ENCODE assay signal across 14 mouse cellular contexts in the genomic region with DNA sequence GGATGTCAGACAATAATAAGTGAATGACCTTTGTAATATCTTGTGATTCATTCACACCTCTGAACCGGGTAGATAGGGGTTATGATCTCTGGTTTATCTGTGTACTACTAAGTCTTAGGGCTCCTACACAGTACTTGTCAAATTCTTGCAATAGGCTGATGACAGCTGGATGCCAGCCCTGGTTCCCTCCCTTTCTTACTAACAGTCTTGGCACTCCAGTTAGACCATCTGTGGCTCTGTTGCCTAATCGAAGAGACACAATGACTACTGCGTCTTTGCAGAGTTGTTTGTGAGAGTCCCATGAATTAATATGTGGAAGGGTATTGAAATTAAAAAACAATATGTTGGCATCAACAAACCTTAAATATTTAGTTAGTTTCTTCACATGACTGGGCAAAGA. TPM values are rescaled to one million over a fixed set of nuclear protein-coding genes. Genes with fewer than 3 reads are reported as not detected.
DNase-seq lines count a peak whose midpoint lies in the region; ATAC-seq lines count a peak whose summit lies in the region.
"Had no signal": no experiment of that assay in that cellular context is flagged by ENCODE, and none has a peak within 500 bp of the region (broad histone marks: within the 10 kb centered on the region; RNA-seq: fewer than 3 reads in every experiment).

No protein-coding gene starts in this region.

- H3K9ac ChIP-seq in forebrain, embryonic 14.5 days (ENCODE audit: low read length), result no peak overlapping the region
- H3K9ac ChIP-seq in forebrain, embryonic 16.5 days (replicated peaks; ENCODE audit: low read depth, low read length), result no peak overlapping the region
- H3K9ac ChIP-seq in lung, embryonic 16.5 days (ENCODE audit: low read length), result no peak overlapping the region

- DNase-seq in forebrain, embryonic 14.5 days (ENCODE audit: low spot score), result peak; percentile 81
- no peak for DNase-seq in forebrain, embryonic 10.5 days (ENCODE audit: extremely low spot score, low spot score)
- DNase-seq in 3134 (ENCODE audit: extremely low read depth, insufficient read length, low spot score), result peak; percentile 22
- DNase-seq in adrenal gland, adult 18-20 months (ENCODE audit: low spot score in 2 of 2), result no peak
- DNase-seq in retina, embryonic 14.5 days (ENCODE audit: low spot score), result no peak
- no peak for DNase-seq in thymus, postnatal 25 days
- DNase-seq: B cell, adult 2 months; cerebellum, adult 2 months; heart, postnatal 14 days; retina, postnatal 1 day had no signal

- H3K27me3 ChIP-seq in forebrain, embryonic 14.5 days (replicated peaks; ENCODE audit: control insufficient read depth, insufficient read depth, low read length), result no peaks in the 10 kb centered on the region
- H3K27me3 ChIP-seq in forebrain, embryonic 10.5 days (ENCODE audit: poor library complexity, severe bottlenecking), result no peaks in the 10 kb centered on the region
- no peaks in the 10 kb centered on the region for H3K27me3 ChIP-seq in forebrain, embryonic 16.5 days (replicated peaks; ENCODE audit: control insufficient read depth, insufficient read depth, low read length)
- H3K27me3 ChIP-seq in lung, embryonic 16.5 days (ENCODE audit: control insufficient read depth, insufficient read depth, low read depth, low read length), result no peaks in the 10 kb centered on the region

- H3K4me1 ChIP-seq in forebrain, embryonic 14.5 days (ENCODE audit: control insufficient read depth, insufficient read depth, low read length), result no peaks in the 10 kb centered on the region
- peaks cover 5% of the 10 kb centered on the region; the same call in 1 of the 2 replicates for H3K4me1 ChIP-seq in forebrain, embryonic 10.5 days
- H3K4me1 ChIP-seq in forebrain, embryonic 16.5 days (replicated peaks; ENCODE audit: control insufficient read depth, insufficient read depth, low read length), result 0 out of 2 replicates have a peak, but pooled peaks cover 2% of the 10 kb centered on the region
- no peaks in the 10 kb centered on the region for H3K4me1 ChIP-seq in lung, embryonic 16.5 days (replicated peaks; ENCODE audit: control insufficient read depth, insufficient read depth, low read length)

- H3K9me3 ChIP-seq in forebrain, embryonic 14.5 days (replicated peaks; ENCODE audit: control insufficient read depth, low read length), result no peaks in the 10 kb centered on the region
- no peaks in the 10 kb centered on the region for H3K9me3 ChIP-seq in forebrain, embryonic 10.5 days
- H3K9me3 ChIP-seq in forebrain, embryonic 16.5 days (ENCODE audit: control insufficient read depth, low read length), result no peaks in the 10 kb centered on the region
- no peaks in the 10 kb centered on the region for H3K9me3 ChIP-seq in lung, embryonic 16.5 days (ENCODE audit: control insufficient read depth, low read length)

- H3K4me3 ChIP-seq in forebrain, embryonic 14.5 days (ENCODE audit: low read depth, low read length), result no peak overlapping the region
- H3K4me3 ChIP-seq in forebrain, embryonic 10.5 days, result no peak overlapping the region
- H3K4me3 ChIP-seq in forebrain, embryonic 16.5 days (replicated peaks; ENCODE audit: low read length), result no peak overlapping the region
- no peak overlapping the region for H3K4me3 ChIP-seq in lung, embryonic 16.5 days (ENCODE audit: low read length)

- H3K4me2 ChIP-seq in forebrain, embryonic 14.5 days (ENCODE audit: low read length), result no peak overlapping the region
- H3K4me2 ChIP-seq in forebrain, embryonic 16.5 days (ENCODE audit: low read length), result no peak overlapping the region
- H3K4me2 ChIP-seq in lung, embryonic 16.5 days (ENCODE audit: low read depth, low read length), result no peak overlapping the region
- H3K4me2 ChIP-seq: liver, embryonic 11.5 days had no signal

- 63% methylated on average over 3 of the region's 3 CpGs for WGBS in forebrain, embryonic 14.5 days
- 93% methylated on average over 3 of the region's 3 CpGs for WGBS in forebrain, embryonic 10.5 days
- 56% methylated on average over 3 of the region's 3 CpGs for WGBS in forebrain, embryonic 16.5 days
- 70% methylated on average over 3 of the region's 3 CpGs for WGBS in lung, embryonic 16.5 days

- peak; percentile 72 for ATAC-seq in forebrain, embryonic 14.5 days
- ATAC-seq in forebrain, embryonic 16.5 days, result peak; percentile 88
- ATAC-seq in lung, embryonic 16.5 days (ENCODE audit: low read depth), result peak; percentile 31; the same call in 1 of the 2 replicates

- no peaks in the 10 kb centered on the region for H3K36me3 ChIP-seq in forebrain, embryonic 14.5 days (ENCODE audit: control insufficient read depth, insufficient read depth, low read length)
- no peaks in the 10 kb centered on the region for H3K36me3 ChIP-seq in forebrain, embryonic 10.5 days (replicated peaks)
- H3K36me3 ChIP-seq in forebrain, embryonic 16.5 days (ENCODE audit: control insufficient read depth, insufficient read depth), result no peaks in the 10 kb centered on the region
- H3K36me3 ChIP-seq in lung, embryonic 16.5 days (ENCODE audit: control insufficient read depth, insufficient read depth, low read length), result no peaks in the 10 kb centered on the region

- no peak overlapping the region for H3K27ac ChIP-seq in forebrain, embryonic 14.5 days (ENCODE audit: low read depth, low read length)
- no peak overlapping the region for H3K27ac ChIP-seq in forebrain, embryonic 10.5 days
- no peak overlapping the region for H3K27ac ChIP-seq in forebrain, embryonic 16.5 days (ENCODE audit: low read length)
- H3K27ac ChIP-seq in lung, embryonic 16.5 days (ENCODE audit: low read length), result no peak overlapping the region
- H3K27ac ChIP-seq: kidney, postnatal 0 days had no signal

RNA-seq across cellular contexts. Expression of gene Trib2, which starts 48.2 kb away (rescaled TPM):
- 87.4 and 100 TPM in 2 replicates for polyA plus RNA-seq in forebrain, embryonic 14.5 days (2014; fragmentation: Nextera tagmentation; extraction: Ambion mirVana)
- polyA plus RNA-seq in forebrain, embryonic 10.5 days (2016; fragmentation: Nextera tagmentation; extraction: Ambion mirVana), result 29.4 and 33.6 TPM in 2 replicates
- polyA plus RNA-seq in forebrain, embryonic 16.5 days (2015; fragmentation: Nextera tagmentation; extraction: Ambion mirVana), result 107 and 112 TPM in 2 replicates
- 25.1 TPM in 2 replicates for polyA plus RNA-seq in lung, embryonic 16.5 days (2015; fragmentation: Nextera tagmentation; extraction: Ambion mirVana)
- 10 to 100 TPM; 11.4 to 14.7 TPM for total RNA-seq in adrenal gland, adult 18-20 months (2021)

Comparison
In these comparisons a context has a peak if more than half of its experiments do, and no peak if none do; other contexts are left out.
1. DNase-seq: peak in forebrain, embryonic 14.5 days (single experiment) and 3134 (single experiment); none in forebrain, embryonic 10.5 days (single experiment), adrenal gland, adult 18-20 months (0 of 2), retina, embryonic 14.5 days (single experiment) and thymus, postnatal 25 days (single experiment).
2. ATAC-seq: peak in every context shown above with its lines; median percentile 88 in forebrain, embryonic 16.5 days; 72 in forebrain, embryonic 14.5 days; 31 in lung, embryonic 16.5 days.